Mouse (Mus musculus) adrenal gland (tissue): ENCODE measurements around the gene Car10.
"Not testable (repeated sequence)": the region's sequence is repeated elsewhere in the genome, so short reads cannot be mapped to it uniquely, and the experiment has no call there.

Experiments
- intact Hi-C: fragments of 180-260 bp; cut with DNase I; formaldehyde crosslinking; loops from one replicate; pipeline ENCODE4 v1.15.1; 2025

The Car10 gene

GRCm38 (mm10) chr11:93373697-93374354, 276.0 kb downstream of the Car10 start:
- intact Hi-C loops, result no loop called here

DNA sequence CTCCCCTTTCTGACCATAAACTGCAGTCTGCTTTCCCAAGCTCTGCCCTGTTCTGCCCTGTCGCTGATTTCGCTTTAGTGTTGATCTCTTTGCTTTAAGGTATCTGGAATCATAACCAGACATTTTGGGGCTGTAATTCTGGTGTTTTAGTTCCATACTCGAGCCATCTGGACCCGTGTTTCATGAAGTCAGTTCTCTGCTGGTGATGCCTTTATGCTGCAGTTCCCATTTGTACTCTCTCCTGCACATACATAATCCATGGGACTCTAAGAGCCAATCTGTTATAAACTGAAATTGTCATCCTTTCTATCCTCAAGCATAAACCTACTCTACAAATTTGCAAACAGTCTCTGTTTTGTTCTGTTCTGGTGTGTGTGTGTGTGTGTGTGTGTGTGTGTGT, 293.3 kb downstream of the Car10 start:
- intact Hi-C loops, result no loop called here

DNA sequence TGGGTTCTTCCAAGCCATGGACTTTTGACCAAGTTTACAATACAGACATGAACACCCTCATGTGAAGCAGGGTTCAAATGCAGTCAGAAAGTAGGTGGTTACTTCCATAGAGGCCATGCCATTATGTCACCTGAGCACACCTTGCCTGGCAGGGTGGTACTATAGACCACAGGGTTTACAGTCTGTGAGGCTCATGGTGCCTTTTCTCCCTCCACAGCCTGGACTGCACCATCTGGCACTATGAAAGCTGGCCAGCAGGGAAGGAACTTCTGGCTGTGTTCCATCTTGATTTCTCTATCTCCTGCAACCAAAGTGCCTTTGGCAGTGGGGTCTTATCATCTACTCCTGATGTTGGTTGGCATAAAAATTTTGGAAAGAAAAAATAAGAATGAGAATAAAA, 295.5 kb downstream of the Car10 start:
- intact Hi-C loops, result not testable (repeated sequence)

DNA sequence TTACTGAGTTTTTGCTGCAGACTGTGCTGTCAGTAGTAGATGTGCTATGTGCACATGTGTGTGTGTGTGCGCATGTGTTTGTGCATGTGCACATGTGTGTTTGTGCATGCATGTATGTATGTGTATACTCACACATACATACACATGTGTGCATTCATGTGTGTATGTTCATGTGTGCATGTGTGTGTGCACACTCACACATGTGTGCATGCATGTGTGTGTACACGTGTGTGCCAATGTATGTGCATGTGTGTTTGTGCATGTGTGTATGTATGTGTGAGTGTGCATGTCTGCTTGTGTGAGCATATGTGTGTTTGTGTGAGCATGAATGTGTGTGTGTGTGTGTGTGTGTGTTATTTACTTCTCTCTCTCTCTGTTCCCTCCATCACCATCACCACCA, 298.5 kb downstream of the Car10 start:
- intact Hi-C loops, result no loop called here

GRCm38 (mm10) chr11:93401167-93401566, 303.3 kb downstream of the Car10 start:
- intact Hi-C loops, result not testable (repeated sequence)

DNA sequence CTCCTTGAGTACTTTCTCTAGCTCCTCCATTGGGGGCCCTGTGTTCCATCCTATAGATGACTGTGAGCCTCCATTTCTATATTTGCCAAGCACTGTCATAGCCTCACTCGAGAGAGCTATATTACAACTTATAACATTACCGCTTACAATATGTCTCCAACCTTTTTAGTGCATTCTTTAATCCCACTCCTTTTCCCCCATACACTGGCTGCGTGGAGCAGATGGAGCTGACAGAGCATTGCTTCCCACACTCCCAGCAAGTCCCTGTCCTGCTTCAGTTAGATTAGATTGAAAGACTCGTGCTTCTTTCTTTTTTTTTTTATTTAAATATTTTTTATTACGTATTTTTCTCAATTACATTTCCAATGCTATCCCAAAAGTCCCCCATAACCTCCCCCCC, 310.2 kb downstream of the Car10 start:
- intact Hi-C loops, result no loop called here

DNA sequence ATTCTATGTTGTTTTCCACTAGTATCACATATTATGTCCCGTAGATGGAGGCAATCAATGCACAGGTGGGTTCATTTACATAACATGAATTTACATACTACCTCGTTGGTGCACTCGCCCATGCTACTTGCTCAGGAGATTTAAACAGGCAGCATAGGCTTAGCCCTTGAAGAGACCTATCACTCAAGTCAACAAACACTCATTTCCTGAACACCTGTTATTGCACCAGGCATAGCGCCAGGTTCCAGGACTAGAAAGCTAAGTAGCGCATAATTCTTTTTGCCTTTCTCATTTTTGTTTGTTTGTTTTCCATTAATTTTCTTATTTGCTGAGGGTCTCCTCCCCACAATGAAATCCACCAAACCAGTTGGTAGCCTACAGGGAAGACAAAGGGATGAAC, 333.7 kb downstream of the Car10 start:
- intact Hi-C loops, result no loop called here

DNA sequence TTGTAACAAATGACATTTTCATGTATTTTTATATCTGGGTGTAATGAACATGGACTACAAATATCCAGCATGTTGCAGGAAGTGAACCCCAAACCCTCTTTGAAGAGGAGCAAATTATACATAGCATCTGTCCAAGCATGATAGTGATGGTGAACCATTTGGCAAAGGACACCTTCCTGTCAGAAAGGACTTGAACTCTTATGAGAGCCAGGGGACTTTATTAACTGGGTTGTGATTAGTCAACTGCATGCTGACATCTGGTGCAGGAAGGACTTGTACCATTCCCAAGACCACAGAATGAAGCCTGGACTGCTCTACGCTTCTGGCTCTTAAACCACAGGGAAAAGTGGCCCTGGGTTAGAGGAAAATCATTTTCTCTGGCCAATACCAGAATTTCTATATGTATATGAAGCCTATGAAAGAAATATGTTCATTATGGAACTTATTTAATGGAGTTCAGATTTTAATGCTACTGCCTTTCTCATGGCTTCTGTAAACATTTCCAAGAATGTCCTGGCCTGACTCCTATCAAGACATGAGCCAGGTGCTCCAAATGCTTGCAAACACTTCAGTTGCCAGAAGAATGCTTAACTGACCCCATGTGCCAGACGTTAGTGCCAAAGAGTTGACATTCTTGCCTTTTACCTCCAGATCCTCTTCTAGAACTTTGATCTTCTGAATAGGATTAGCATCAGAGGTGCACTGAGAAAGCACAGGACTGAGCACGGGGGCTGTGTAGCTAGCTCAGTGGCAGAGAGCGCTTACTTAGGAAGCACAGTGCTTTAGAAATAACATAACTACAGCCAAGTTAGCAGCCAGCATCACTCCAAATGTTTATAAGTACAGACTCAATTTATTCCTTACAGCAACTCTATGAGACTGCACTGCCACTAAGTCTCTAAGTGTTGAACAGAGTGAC, 337.4 kb downstream of the Car10 start:
- intact Hi-C loops, result no loop called here

GRCm38 (mm10) chr11:93436892-93437291, 339.1 kb downstream of the Car10 start:
- intact Hi-C loops, result no loop called here

- intact Hi-C loops, result no loop called here
These were observed 342.6 kb downstream of the Car10 start for GRCm38 (mm10) chr11:93440466-93440865.

- intact Hi-C loops, result no loop called here
These were observed 345.9 kb downstream of the Car10 start for GRCm38 (mm10) chr11:93443777-93444176.

DNA sequence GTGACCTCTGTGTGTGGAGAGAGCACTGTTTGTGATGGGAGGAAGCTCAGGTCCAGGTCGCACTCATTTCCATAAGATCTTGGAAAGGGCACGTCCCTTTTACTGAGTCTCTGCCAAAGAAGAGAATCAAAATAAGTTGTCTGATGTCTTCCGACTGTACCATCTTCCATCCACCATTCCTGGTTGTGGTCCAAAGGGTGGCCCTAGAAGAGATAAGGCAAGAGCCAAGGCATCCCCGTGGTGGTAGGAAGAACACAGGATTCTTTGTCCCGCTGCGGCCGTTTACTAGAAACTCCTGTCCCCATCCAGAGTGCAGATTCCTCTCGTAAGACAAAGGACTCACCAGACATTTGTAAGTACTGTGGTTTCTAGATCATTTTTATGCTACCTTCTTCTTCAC, 346.9 kb downstream of the Car10 start:
- intact Hi-C loops, result no loop called here

DNA sequence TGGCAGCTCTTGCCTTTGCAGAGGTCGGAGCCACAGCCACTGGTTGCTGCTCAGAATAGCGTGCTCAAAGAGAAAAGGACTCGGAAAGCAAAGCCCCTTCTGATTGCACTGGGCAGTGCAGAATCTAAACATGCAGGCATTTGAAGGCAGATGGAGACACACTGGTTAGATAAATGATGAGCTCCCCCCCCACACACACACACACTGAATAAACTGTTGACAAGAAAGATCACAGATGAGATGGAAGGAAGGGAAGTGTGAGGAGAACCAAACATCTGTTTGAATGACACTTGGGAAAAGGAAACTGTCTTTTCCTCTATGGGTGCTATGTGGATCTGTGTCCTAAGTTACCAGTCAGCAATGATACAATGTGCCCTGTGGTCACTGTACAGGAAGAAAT, 349.7 kb downstream of the Car10 start:
- intact Hi-C loops, result no loop called here

GRCm38 (mm10) chr11:93448290-93449256, 350.7 kb downstream of the Car10 start:
- intact Hi-C loops, result no loop called here

GRCm38 (mm10) chr11:93450535-93450934, 352.7 kb downstream of the Car10 start:
- intact Hi-C loops, result no loop called here

GRCm38 (mm10) chr11:93466221-93466620, 368.4 kb downstream of the Car10 start:
- intact Hi-C loops, result no loop called here

DNA sequence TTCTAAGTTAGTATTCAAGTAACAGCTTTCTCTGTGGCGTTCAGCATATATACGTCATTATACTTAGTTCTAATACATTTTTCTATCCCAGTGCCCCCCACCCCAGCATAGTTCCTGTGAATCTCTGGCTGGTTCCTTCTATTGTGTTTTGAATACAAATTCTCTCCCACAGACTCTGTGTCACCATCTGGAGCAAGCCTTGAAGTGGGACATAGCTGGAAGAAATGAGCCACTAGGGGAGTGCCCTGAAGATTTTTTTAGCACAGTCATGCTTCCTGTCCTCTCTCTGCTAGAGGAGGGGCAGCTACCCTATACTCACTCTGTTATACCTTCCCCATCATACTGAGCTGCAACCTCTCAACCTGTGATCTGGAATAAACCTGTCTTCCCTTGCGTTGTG, 369.9 kb downstream of the Car10 start:
- intact Hi-C loops, result no loop called here

- intact Hi-C loops, result no loop called here
These were observed 372.9 kb downstream of the Car10 start for GRCm38 (mm10) chr11:93470771-93471170.

DNA sequence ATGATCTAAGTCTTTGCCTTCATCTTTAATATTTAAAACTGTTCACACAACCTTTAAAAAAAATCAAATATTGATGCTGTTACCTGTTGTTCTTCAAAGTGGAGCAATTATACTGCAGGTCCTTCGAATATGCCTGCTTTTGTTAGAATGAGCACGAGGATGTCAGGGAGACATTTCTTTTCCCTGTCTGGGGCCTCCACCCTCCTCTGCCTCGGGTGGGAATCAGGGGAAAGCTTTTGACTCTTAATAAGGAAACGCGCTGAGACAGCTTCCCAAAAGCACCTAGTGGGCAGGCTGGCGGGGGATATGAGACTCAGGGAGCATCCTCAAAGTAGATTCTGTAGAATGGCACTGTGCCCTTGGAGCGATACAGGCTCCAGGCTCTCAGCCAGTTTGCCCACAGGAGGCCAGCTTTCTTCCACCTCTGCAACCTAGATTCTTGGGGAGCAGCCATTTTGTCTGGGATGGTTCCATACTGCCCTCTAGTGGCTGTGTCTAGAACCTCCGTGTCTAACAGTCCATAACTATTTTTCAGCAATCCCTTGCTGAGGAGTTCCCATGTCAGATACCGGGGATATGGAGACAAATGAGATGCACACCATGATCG, 373.8 kb downstream of the Car10 start:
- intact Hi-C loops, result loop anchor here (2.0 kb wide), 1 partner anchor 327 kb away; no protein-coding TSS in a partner anchor

- intact Hi-C loops, result loop anchor here (5.0 kb wide), 1 partner anchor 323 kb away; no protein-coding TSS in a partner anchor
These were observed 386.8 kb downstream of the Car10 start for GRCm38 (mm10) chr11:93484661-93485060.

DNA sequence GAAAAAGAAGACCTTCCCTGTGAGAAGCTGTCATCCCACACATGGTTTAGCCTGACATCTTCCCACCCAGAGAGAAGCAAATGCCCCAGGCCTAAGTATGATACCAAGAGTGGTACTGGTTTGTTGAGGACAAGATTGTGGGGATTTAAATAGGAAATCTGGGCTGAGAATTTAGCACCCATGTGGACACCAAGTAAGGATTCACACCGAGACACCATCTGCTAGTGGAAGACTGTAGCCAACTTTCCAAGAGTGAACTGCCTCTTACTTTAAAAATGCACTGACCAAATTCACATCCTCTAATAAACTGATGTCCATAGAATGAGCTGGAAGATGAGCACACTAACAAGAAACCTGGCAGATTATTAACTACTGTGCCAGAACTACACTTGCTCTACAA, 389.2 kb downstream of the Car10 start:
- intact Hi-C loops, result loop anchor here (5.0 kb wide), 1 partner anchor 320 kb away; no protein-coding TSS in a partner anchor
